In the genomic region with DNA sequence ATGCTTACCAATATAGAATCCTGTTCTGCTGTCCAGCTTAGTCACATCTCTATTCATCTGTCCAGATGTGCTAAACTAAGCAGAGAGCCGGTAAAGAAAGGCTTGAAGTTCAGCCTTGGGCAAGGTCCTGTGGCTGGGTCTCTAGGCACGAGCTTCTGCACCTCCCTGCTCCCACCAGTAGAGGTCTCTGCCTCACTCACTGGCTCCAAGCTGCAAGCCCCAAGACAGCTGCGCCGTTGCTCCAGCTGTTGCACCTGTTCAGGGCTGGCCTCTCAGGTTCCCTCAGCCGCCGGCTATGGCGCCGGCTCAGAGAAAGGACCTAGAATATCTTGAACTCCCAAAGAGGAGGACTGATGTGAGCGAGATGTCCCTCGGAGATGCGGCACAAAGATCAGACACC, we compare ENCODE assay signal across 9 mouse cellular contexts. TPM values are rescaled to one million over a fixed set of nuclear protein-coding genes. Genes with fewer than 3 reads are reported as not detected.
A peak's percentile ranks its signal among the peaks of the same experiment; 100 is the strongest.
DNase-seq lines count a peak whose midpoint lies in the region; ATAC-seq and TF ChIP-seq lines count a peak whose summit lies in the region.
"Had no signal": no experiment of that assay in that cellular context is flagged by ENCODE, and none has a peak within 500 bp of the region (broad histone marks: within the 10 kb centered on the region; RNA-seq: fewer than 3 reads in every experiment).

No protein-coding gene starts in this region.

- DNase-seq in adrenal gland, adult (ENCODE audit: inconsistent age in 2 of 2, low spot score in 1 of 2): peak; percentile 72 to 89
- DNase-seq in embryonic facial prominence, embryonic 10.5 days (ENCODE audit: low spot score): peak; percentile 85
- DNase-seq in heart, postnatal 25 days (ENCODE audit: low spot score): peak; percentile 14
- DNase-seq in layer of hippocampus, adult 9-10 months (ENCODE audit: low spot score): peak; percentile 45
- DNase-seq in lung, postnatal 0 days (ENCODE audit: low spot score): peak; percentile 82
- DNase-seq in right cerebral cortex, adult 18-20 months: peak; percentile 37
- peak; percentile 67 for DNase-seq in urinary bladder, postnatal 14 days (ENCODE audit: low spot score)

- H3K27me3 ChIP-seq in embryonic facial prominence, embryonic 10.5 days (replicated peaks; ENCODE audit: low read depth, poor library complexity, severe bottlenecking): peaks cover 62% of the 10 kb centered on the region
- H3K27me3 ChIP-seq in lung, postnatal 0 days (replicated peaks; ENCODE audit: insufficient read depth, low read length): peaks cover 36% of the 10 kb centered on the region

- peak; percentile 62 for ATAC-seq in CD4-positive, CD25-positive, alpha-beta regulatory T cell, adult 4 months
- peak; percentile 59; the same call in 1 of the 2 replicates for ATAC-seq in lung, postnatal 0 days

- no peak overlapping the region for H3K27ac ChIP-seq in embryonic facial prominence, embryonic 10.5 days (replicated peaks)
- no peak overlapping the region for H3K27ac ChIP-seq in lung, postnatal 0 days (ENCODE audit: low read length)
- H3K27ac ChIP-seq: heart, embryonic 13.5 days had no signal

- no peak overlapping the region for H3K4me3 ChIP-seq in embryonic facial prominence, embryonic 10.5 days
- no peak overlapping the region for H3K4me3 ChIP-seq in lung, postnatal 0 days (ENCODE audit: low read depth, low read length)
- H3K4me3 ChIP-seq: heart, embryonic 13.5 days had no signal

- no peaks in the 10 kb centered on the region for H3K36me3 ChIP-seq in embryonic facial prominence, embryonic 10.5 days (replicated peaks)
- H3K36me3 ChIP-seq in lung, postnatal 0 days (ENCODE audit: insufficient read depth, low read length): no peaks in the 10 kb centered on the region
- H3K36me3 ChIP-seq: heart, embryonic 13.5 days had no signal

- peaks cover 58% of the 10 kb centered on the region for H3K4me1 ChIP-seq in embryonic facial prominence, embryonic 10.5 days
- peaks cover 3% of the 10 kb centered on the region; the same call in 1 of the 2 replicates for H3K4me1 ChIP-seq in lung, postnatal 0 days (ENCODE audit: insufficient read depth, low read depth, low read length)

- no peak for TF ChIP-seq EP300 in lung, postnatal 0 days (IDR thresholded peaks at IDR 0.05)

- no peaks in the 10 kb centered on the region for H3K9me3 ChIP-seq in embryonic facial prominence, embryonic 10.5 days
- no peaks in the 10 kb centered on the region for H3K9me3 ChIP-seq in lung, postnatal 0 days (ENCODE audit: low read length)
- H3K9me3 ChIP-seq: heart, embryonic 13.5 days had no signal

- H3K4me2 ChIP-seq in lung, postnatal 0 days (replicated peaks; ENCODE audit: low read depth, low read length): no peak overlapping the region
- H3K4me2 ChIP-seq: heart, embryonic 13.5 days had no signal

- intact Hi-C loops in heart, postnatal 25 days (cut with DNase I): loop anchor here (2.0 to 5.0 kb wide), 2 partner anchors 99 to 178 kb away; no protein-coding TSS in a partner anchor

- TF ChIP-seq CTCF in lung, postnatal 0 days (IDR thresholded peaks at IDR 0.05): peak; percentile 85

- no peak overlapping the region for H3K9ac ChIP-seq in lung, postnatal 0 days (replicated peaks; ENCODE audit: low read depth)
- H3K9ac ChIP-seq: heart, embryonic 13.5 days had no signal

- WGBS in embryonic facial prominence, embryonic 10.5 days: 12% methylated on average over 11 of the region's 11 CpGs
- WGBS in lung, postnatal 0 days: 14% methylated on average over 11 of the region's 11 CpGs

RNA-seq across cellular contexts. Expression of gene Chrdl2, which starts 3.7 kb away (rescaled TPM):
- polyA plus RNA-seq in CD4-positive, CD25-positive, alpha-beta regulatory T cell, adult 4 months (2017; shearing (Covaris generic)): not detected
- 0.71 and 0.77 TPM in 2 replicates for polyA plus RNA-seq in embryonic facial prominence, embryonic 10.5 days (2016; fragmentation: Nextera tagmentation; extraction: Ambion mirVana)
- under 1 TPM in 1 of 2 experiments, not detected in 1; 0.36 TPM for total RNA-seq in heart, postnatal 25 days (2021)
- polyA plus RNA-seq in lung, postnatal 0 days (2015; fragmentation: Nextera tagmentation; extraction: Ambion mirVana): 0.11 TPM in 1 of 2 replicates, not detected in the other

RNA-seq across cellular contexts. Expression of gene Rnf169, which starts 29.4 kb away (rescaled TPM):
- 1 to 10 TPM; 6.2 to 9.5 TPM for polyA plus RNA-seq in CD4-positive, CD25-positive, alpha-beta regulatory T cell, adult 4 months (2017; shearing (Covaris generic))
- 5.4 and 5.7 TPM in 2 replicates for polyA plus RNA-seq in embryonic facial prominence, embryonic 10.5 days (2016; fragmentation: Nextera tagmentation; extraction: Ambion mirVana)
- 10 to 100 TPM in 1 of 2 experiments, 1 to 10 TPM in 1; 9.8 to 10.2 TPM for total RNA-seq in heart, postnatal 25 days (2021)
- polyA plus RNA-seq in lung, postnatal 0 days (2015; fragmentation: Nextera tagmentation; extraction: Ambion mirVana): 3.8 and 4.2 TPM in 2 replicates

Comparison
In these comparisons a context has a peak if more than half of its experiments do, and no peak if none do; other contexts are left out.
1. DNase-seq: peak in every context shown above with its lines; median percentile 85 in embryonic facial prominence, embryonic 10.5 days; 82 in lung, postnatal 0 days; 80 in adrenal gland, adult; 67 in urinary bladder, postnatal 14 days; 45 in layer of hippocampus, adult 9-10 months; 37 in right cerebral cortex, adult 18-20 months; 14 in heart, postnatal 25 days.